Mouse (Mus musculus): ENCODE data around the gene 1810046K07Rik. TPM values are rescaled to one million over a fixed set of nuclear protein-coding genes. Genes with fewer than 3 reads are reported as not detected.

The 1810046K07Rik gene
- total RNA-seq (2021), result not detected
- long read RNA-seq, experiment 1, result 0 reads
- long read RNA-seq, experiment 2, result 0 reads

DNA sequence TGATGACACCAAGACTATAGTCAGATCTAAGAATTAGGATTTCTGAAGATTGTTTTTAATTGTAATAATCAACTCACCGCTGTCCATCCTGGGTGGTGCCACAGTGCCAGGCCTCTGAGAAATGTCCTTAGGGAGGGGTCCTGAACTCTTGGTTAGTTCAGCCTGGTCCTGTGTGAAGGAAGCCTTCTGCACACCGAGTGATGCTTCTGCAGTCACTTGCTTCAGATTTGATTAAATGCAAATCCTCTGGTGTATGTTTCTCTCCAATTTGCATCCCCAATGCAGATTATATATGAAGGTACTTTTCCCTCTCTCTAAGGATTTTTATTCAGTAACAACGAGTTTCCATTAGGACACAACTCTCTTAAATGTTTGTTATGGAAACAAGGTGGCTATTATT is at the start of gene 1810046K07Rik:
TSS of gene 1810046K07Rik (minus strand) at position 187 of the 400 bp plus-strand sequence.
- no peak for DNase-seq (ENCODE audit: low spot score in 2 of 2)
- H3K4me3 ChIP-seq, result no peak within 1 kb of the TSS
- no peak within 1 kb of the TSS for H3K27ac ChIP-seq
- no peak for TF ChIP-seq CTCF (conservative IDR thresholded peaks at IDR 0.05)

DNA sequence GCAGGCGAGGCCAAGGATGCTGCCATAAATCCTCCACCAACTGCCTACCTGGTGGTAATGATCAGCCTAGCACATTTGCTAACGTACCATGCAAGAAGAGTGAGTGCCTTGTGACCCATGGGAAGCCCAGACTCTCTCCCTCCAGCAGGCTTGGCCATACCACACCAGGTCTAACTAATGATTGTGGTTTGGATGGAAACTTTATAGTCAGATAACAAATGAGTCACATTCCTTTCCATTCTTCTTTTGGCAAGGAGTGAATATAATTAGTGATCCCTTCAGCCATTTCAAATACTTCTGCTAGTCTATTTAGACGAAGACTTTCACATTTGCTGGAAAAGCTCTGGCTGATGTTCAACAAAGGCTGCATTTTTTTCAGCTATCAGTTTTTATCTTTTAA is 40.8 kb upstream of the 1810046K07Rik start:
- no peak for DNase-seq (ENCODE audit: low spot score in 2 of 2)
- no peak for TF ChIP-seq CTCF (conservative IDR thresholded peaks at IDR 0.05)
- Histone ChIP-seq H3K27ac (no peak overlapping the region), H3K4me3 (no peak overlapping the region)

DNA sequence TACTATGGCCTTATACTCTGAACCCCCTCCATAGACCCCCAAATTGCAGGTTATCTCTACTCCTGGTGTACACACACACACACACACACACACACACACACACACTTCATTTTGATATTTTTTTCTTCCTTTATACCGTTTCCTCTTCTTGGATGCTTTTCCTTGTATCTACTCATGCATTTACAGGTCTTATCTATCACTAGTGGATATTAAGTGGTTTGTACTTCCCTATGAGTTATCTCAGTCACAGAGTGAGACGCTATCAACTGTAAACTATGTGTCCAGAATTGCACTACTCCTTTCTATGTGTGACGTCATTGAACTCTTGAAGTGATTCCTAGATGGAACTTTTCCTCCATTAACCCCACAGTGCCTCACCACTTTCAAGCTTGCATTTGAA is 38.4 kb upstream of the 1810046K07Rik start:
- H3K27ac ChIP-seq, result no peak overlapping the region
- no peak for DNase-seq (ENCODE audit: low spot score in 2 of 2)
- H3K4me3 ChIP-seq, result no peak overlapping the region
- TF ChIP-seq CTCF (conservative IDR thresholded peaks at IDR 0.05), result no peak

DNA sequence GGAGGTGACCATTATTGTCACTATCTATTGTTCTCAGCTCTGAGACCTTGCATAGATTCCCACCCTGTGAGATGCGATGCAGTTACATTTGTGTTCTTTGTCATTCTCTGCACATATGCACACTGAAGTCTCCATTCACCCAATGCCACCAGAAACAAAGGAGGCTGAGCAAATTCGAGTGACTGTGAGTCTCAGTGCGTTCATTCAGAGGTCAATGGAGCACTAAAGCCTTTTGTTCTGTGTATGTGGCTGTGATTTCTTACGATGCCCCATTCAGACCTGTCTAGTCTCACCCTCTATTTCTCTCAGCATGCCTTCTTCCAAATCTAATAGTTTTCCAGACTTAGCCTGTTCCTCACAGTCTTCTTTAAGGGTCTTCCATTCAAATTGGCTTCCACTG is 35.3 kb upstream of the 1810046K07Rik start:
- no peak for DNase-seq (ENCODE audit: low spot score in 2 of 2)
- no peak for TF ChIP-seq CTCF (conservative IDR thresholded peaks at IDR 0.05)
- Histone ChIP-seq H3K27ac (no peak overlapping the region), H3K4me3 (no peak overlapping the region)

DNA sequence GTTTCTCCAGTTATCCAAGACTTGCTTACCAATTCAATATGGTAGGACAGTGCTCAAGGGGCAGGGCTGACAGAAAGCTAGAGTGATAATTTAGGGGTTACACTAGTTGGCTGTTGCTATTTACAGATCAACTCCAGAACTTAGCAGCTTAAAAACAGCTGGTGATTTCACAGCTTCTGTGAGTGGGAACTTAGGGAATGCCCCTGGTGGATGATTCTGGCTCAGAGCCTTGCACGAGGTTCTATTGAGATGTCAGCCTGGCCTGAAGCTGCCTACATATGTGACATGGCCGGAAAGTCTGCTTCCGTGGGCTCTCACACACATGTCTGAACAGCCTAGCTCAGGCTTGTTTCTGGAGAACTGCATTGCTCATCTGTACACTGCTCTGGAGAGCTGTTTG is 24.8 kb upstream of the 1810046K07Rik start:
- peak in 1 of 2 experiments; percentile 14 for DNase-seq (ENCODE audit: low spot score in 2 of 2)

DNA sequence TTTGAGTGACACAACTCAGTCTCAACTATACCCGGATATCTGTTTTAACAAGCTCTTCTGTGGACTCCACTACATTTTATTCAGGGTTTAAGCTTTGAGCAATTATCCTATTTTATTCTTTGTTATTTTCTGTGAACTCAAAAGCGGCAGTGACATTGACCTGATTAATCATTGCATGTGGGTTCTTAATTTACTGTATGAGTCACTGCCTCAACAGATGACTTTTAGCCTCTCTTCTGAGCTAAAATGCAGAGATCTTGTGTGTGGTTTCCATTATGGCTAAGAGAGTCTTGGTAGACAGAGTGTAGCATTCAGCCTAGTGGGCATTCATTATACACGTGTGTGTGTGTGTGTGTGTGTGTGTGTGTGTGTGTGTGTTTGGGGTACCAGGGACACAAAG is 24.2 kb upstream of the 1810046K07Rik start:
- H3K4me3 ChIP-seq, result no peak overlapping the region
- no peak for TF ChIP-seq CTCF (conservative IDR thresholded peaks at IDR 0.05)
- DNase-seq (ENCODE audit: low spot score in 2 of 2), result no peak
- H3K27ac ChIP-seq, result no peak overlapping the region

More for the DNA sequence above, 24.8 kb upstream of the 1810046K07Rik start:
- no peak overlapping the region for H3K27ac ChIP-seq
- TF ChIP-seq CTCF (conservative IDR thresholded peaks at IDR 0.05), result no peak; the same call in 1 of the 2 replicates
- no peak overlapping the region for H3K4me3 ChIP-seq

DNA sequence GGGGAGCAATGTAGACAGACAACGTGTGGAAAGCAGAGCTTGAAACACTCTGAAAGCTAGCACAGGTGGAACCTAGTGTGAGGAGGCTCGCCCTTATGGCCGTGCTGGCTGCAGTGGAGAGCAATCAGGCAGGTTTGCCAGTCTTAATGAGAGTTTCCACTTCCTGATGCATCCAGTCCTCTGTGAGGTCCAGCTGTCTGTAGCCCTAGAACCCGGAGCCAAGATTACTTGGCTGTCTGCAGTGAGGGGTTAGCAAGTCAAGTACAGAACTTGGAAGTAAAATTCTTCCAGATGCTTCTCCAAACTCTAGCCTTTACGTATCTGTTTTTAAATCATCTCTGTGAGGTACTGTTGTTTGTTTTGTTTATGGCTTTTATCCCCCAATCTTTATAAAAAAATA is 20.7 kb upstream of the 1810046K07Rik start:
- TF ChIP-seq CTCF (conservative IDR thresholded peaks at IDR 0.05), result no peak
- DNase-seq (ENCODE audit: low spot score in 2 of 2), result no peak
- Histone ChIP-seq H3K27ac (no peak overlapping the region), H3K4me3 (no peak overlapping the region)

DNA sequence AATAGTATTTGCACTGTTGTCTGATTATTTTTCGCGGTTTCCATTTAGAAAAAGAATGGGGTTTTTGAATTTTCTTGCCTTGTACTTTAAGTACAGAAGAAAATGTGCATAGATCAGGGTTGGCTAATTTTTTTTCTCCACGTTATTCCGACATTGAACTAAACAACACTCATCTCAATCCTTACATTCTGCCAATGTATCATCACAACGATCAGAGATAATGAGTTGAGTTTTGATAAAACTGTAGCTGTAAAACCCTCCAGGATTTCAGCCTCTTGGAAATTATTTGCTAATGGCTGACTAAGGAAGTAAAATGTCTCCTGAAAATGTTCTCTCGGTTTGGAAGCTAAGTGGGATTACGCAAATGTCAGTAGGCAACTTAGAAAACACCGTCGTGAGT is 17.1 kb upstream of the 1810046K07Rik start:
- no peak overlapping the region for H3K4me3 ChIP-seq
- DNase-seq (ENCODE audit: low spot score in 2 of 2), result no peak
- TF ChIP-seq CTCF (conservative IDR thresholded peaks at IDR 0.05), result no peak
- H3K27ac ChIP-seq, result no peak overlapping the region

DNA sequence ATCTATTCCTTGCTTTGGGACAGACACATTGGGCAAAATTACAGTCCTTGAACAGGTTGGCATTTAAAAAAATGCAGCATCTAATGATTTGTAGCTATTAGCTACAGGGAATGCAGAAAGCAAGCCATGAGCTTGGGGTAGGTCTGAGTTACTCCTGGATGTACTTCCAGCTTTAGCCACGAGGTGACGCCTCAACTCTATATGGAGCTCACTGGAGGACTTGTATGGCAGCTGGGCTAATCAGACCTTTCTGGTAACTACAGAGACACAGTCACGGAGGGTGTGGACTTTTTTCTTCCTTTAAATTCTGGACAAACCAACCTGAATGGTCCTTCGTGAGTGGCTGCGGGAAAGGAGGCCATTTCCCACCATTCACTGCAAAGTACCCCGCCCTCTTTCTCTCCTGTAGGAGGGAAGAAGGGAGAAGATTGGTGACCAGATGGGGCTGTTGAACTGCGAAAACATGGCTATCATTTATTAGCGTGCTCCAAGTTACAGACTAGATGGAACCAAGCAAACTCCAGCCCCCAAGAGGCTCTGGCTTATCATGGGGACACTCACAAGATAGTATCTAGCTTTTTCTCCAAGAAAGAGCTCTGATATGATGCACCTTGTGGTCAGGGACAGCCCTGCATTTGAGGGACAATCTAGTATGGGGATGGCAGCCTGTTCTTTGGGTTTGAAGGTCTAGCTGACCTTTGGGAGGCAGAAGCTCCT is 6.7 kb upstream of the 1810046K07Rik start:
- peak; percentile 88 to 93 for DNase-seq (ENCODE audit: low spot score in 2 of 2)
- TF ChIP-seq CTCF (conservative IDR thresholded peaks at IDR 0.05), result peak; percentile 94
- Histone ChIP-seq H3K27ac (peak overlapping the region; percentile 28; the same call in 1 of the 2 replicates), H3K4me3 (peak overlapping the region; percentile 36; the same call in 1 of the 2 replicates)

DNA sequence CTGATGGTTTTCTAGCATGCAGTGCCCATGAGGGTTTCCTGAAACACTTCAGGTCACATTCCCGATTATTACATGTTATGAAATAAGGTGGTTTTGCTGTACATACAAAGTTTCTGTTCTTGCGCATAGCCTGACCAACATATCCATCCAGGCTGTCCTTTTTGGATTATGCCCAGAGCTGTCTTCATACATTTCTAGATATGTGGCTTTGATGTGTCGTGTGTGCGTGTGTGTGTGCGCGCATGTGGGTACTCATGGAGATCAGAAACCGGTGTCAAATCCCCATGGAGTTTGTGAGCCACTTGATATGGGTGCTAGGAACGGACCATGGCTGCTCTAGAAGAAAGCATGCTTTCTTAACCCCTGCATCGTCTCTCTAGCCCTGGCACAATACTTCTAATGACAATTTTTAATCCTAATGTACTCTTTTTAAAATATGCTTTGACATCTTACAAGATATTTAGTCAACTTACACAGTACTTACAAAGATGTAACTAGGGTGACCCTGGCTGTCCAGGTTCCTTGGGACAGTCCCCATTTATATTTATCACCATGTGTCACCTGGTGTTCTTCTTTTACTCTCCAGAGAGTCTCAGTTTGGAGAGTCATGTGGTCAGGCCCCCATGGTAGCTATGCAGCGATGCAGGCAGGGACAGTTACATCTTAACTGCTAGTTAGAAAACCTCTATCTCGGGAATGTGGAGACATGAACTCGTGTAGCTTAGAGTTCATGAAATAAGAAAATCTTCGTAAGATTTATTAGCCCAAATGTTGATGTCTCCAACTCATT is 2.9 kb upstream of the 1810046K07Rik start:
- no peak for DNase-seq (ENCODE audit: low spot score in 2 of 2)
- Histone ChIP-seq H3K4me3 (no peak overlapping the region), H3K27ac (no peak overlapping the region)
- TF ChIP-seq CTCF (conservative IDR thresholded peaks at IDR 0.05), result no peak

DNA sequence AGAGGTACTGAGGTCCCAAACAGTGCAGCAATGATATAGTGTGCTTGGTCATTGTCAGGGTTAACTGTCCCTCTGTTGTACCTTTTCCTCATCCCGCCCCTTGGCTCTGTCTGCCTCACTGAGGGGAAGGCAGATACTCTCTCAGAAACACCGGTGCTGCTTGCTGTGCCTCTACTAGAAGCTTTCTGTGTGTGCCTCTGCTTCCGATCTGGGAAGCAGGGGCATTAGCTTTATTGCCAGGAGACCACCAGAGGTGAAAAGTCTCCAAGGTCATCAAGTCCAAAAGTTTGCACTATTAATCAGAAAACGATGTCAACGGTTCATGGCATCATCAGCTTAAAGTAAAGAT is 1.2 kb downstream of the 1810046K07Rik start:
- TF ChIP-seq CTCF (conservative IDR thresholded peaks at IDR 0.05), result no peak
- H3K27ac ChIP-seq, result no peak overlapping the region
- no peak for DNase-seq (ENCODE audit: low spot score in 2 of 2)
- no peak overlapping the region for H3K4me3 ChIP-seq

DNA sequence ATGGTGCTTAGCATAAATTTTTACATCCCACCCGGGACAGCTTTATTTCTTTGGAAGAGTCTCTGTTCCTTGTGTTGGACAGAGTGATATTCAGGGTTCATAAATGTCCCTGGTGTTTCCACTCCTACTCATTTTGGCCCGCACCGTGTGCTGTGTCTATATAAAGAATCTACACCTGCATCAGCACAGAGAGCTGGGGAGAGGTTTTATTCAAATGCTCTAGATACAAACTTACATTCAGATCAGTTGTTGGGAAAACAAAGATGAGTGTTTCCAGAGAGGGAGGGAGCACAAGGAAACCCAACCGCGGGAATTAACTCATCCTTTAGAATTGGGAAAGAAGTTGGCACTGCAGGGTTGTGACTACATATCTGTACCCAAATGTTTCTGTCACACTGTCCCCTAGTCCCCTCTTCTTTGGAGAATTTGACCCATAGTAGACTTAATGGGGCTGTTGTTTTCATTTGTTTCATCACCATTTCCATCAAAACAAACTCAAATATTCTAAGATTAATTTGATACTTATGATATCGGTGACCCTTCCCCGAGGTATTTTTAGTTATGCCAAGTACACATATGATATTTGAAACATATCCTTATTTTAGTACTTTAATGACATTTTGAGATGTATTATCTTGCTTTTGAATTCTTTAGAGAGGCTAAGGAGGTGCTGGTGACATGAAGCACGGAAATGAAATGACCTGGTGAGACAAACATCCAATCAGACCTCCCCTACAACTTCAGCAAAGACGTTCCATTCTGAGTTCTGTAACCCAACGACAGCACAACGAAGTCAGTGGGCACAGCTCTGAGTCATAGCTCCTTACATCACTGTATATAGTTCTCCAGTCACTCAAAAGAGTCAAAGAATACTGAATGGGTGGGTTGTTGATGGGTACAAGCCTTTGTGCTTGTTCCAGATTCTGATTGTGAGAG is 1.8 kb downstream of the 1810046K07Rik start:
- DNase-seq (ENCODE audit: low spot score in 2 of 2), result no peak
- Histone ChIP-seq H3K27ac (no peak overlapping the region), H3K4me3 (no peak overlapping the region)
- TF ChIP-seq CTCF (conservative IDR thresholded peaks at IDR 0.05), result no peak

Measured in layer of hippocampus, adult 2 months (tissue).